Mouse (Mus musculus) heart, adult 9 months (tissue): ENCODE measurements around the gene Pax5.

Experiments
- DNase-seq, 2 experiments: peaks; one replicate each; pipeline ENCODE4 v3.0.0; 2022; ENCODE audit warnings: low spot score in 2 of 2

Pax5 gene

DNA sequence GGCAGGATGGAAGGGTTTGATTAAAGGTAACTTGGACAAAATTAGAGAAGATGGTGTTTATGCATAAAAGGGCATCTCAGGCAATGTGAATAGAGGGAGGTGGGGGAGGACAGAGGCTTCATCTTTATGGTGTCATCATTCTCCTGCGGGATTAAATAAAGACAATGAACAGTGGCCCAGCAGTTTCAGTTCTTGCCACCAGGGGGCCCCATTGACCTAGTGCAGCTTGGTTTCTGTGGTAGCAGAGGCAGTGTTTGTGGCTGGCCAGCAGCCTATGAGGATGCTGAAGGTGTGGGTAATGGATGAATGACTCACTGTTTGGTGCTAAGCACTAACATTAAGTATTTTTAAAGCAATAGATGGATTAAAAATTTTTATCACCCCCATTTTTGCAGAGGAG is 230.5 kb downstream of the Pax5 start:
- no peak for DNase-seq
